Mouse (Mus musculus) liver, adult (tissue): ENCODE measurements at regions not wholly inside any gene's neighbourhood (a gene's known extent, or its start where the extent isn't known, plus 50 kb on each side); places are given as distances from the start of the nearest gene placed in this dataset.

ENCODE experiments used
- GATA4 ChIP-seq: IDR thresholded peaks from 2 replicates; pipeline ENCODE4 v1.6.1; 2014; ENCODE audit warnings: mild to moderate bottlenecking, low read length; ENCODE audit not compliant: insufficient replicate concordance

GRCm38 (mm10) chr12:12751670-12752426 lies 189.9 kb downstream of the Mycn start:
- TF ChIP-seq GATA4, result no peak

- no peak for TF ChIP-seq GATA4
Measured at GRCm38 (mm10) chr12:12749690-12750089, 192.0 kb downstream of the Mycn start.

- TF ChIP-seq GATA4, result no peak
Measured at GRCm38 (mm10) chr12:12746852-12747454, 194.8 kb downstream of the Mycn start.

GRCm38 (mm10) chr12:12744492-12744891 lies 197.2 kb downstream of the Mycn start:
- TF ChIP-seq GATA4, result no peak

GRCm38 (mm10) chr12:12738631-12739331 lies 202.9 kb downstream of the Mycn start:
- TF ChIP-seq GATA4, result no peak

- no peak for TF ChIP-seq GATA4
Measured at GRCm38 (mm10) chr12:12725797-12726196, 215.9 kb downstream of the Mycn start.

- no peak for TF ChIP-seq GATA4
Measured at GRCm38 (mm10) chr12:12725075-12725474, 216.6 kb downstream of the Mycn start.

- no peak for TF ChIP-seq GATA4
Measured at GRCm38 (mm10) chr12:12723724-12724487, 217.8 kb downstream of the Mycn start.

GRCm38 (mm10) chr12:12722982-12723661 lies 218.6 kb downstream of the Mycn start:
- TF ChIP-seq GATA4, result no peak

GRCm38 (mm10) chr12:12716691-12717090 lies 225.0 kb downstream of the Mycn start:
- TF ChIP-seq GATA4, result no peak

GRCm38 (mm10) chr12:12715956-12716669 lies 225.6 kb downstream of the Mycn start:
- TF ChIP-seq GATA4, result no peak

- TF ChIP-seq GATA4, result no peak
Measured at GRCm38 (mm10) chr12:12715528-12715927, 226.2 kb downstream of the Mycn start.

- TF ChIP-seq GATA4, result no peak
Measured at GRCm38 (mm10) chr12:12710184-12710609, 231.5 kb downstream of the Mycn start.

- no peak for TF ChIP-seq GATA4
Measured at GRCm38 (mm10) chr12:12708954-12709523, 232.7 kb downstream of the Mycn start.
